8 mouse cellular contexts compared by ENCODE assay signal in the genomic region with DNA sequence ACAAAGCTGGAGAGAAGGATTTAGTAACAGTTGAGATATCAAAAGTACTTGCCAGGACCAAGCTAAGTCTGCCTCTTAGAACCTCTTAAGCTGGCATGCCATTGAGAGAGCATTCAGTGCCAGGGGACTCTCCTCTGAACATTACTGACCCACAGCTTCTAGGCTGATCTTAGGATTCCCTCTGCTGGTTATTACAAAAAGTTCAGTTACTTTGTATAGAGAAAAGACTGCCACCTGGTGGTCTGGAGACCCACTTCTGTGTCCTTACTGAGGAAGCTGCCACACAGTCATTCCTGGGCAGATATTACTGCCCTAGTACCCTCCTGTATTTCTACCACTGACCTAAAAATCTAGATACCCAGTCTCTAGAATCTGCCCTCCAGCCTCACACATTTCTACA.
DNase-seq lines count a peak whose midpoint lies in the region; ATAC-seq lines count a peak whose summit lies in the region.

No protein-coding gene starts in this region.

- H3K4me2 ChIP-seq in midbrain, embryonic 15.5 days = no peak overlapping the region

- peaks cover 89% of the 10 kb centered on the region for H3K36me3 ChIP-seq in embryonic facial prominence, embryonic 10.5 days (replicated peaks)
- H3K36me3 ChIP-seq in limb, embryonic 10.5 days = peaks cover 87% of the 10 kb centered on the region
- peaks cover 20% of the 10 kb centered on the region for H3K36me3 ChIP-seq in midbrain, embryonic 15.5 days (replicated peaks)

- no peak overlapping the region for H3K9ac ChIP-seq in midbrain, embryonic 15.5 days

- no peaks in the 10 kb centered on the region for H3K27me3 ChIP-seq in embryonic facial prominence, embryonic 10.5 days (replicated peaks; ENCODE audit: low read depth, poor library complexity, severe bottlenecking)
- H3K27me3 ChIP-seq in limb, embryonic 10.5 days (ENCODE audit: low read depth, poor library complexity, severe bottlenecking) = no peaks in the 10 kb centered on the region
- no peaks in the 10 kb centered on the region for H3K27me3 ChIP-seq in midbrain, embryonic 15.5 days (replicated peaks)

- peak; percentile 91 for DNase-seq in 416B (ENCODE audit: low read depth)
- DNase-seq in adrenal gland, postnatal 10 days = peak; percentile 85
- DNase-seq in embryonic facial prominence, embryonic 10.5 days (ENCODE audit: low spot score) = peak; percentile 61
- DNase-seq in heart, adult 9 months (ENCODE audit: low spot score in 2 of 2) = peak; percentile 81 to 90
- DNase-seq in kidney, adult 8-10 months = peak; percentile 83 to 84
- DNase-seq in limb, embryonic 10.5 days (ENCODE audit: low spot score) = peak; percentile 55
- peak; percentile 33 to 72 for DNase-seq in spleen, adult 18-20 months

- no peak overlapping the region for H3K4me3 ChIP-seq in embryonic facial prominence, embryonic 10.5 days
- no peak overlapping the region for H3K4me3 ChIP-seq in limb, embryonic 10.5 days
- H3K4me3 ChIP-seq in midbrain, embryonic 15.5 days = no peak overlapping the region

- peaks cover 21% of the 10 kb centered on the region for H3K4me1 ChIP-seq in embryonic facial prominence, embryonic 10.5 days
- H3K4me1 ChIP-seq in limb, embryonic 10.5 days = no peaks in the 10 kb centered on the region
- peaks cover 12% of the 10 kb centered on the region for H3K4me1 ChIP-seq in midbrain, embryonic 15.5 days

- ATAC-seq in midbrain, embryonic 15.5 days (replicated peaks) = peak; percentile 72

- no peaks in the 10 kb centered on the region for H3K9me3 ChIP-seq in embryonic facial prominence, embryonic 10.5 days
- H3K9me3 ChIP-seq in limb, embryonic 10.5 days (replicated peaks) = no peaks in the 10 kb centered on the region
- no peaks in the 10 kb centered on the region for H3K9me3 ChIP-seq in midbrain, embryonic 15.5 days

- no peak overlapping the region for H3K27ac ChIP-seq in embryonic facial prominence, embryonic 10.5 days (replicated peaks)
- H3K27ac ChIP-seq in limb, embryonic 10.5 days = no peak overlapping the region
- H3K27ac ChIP-seq in midbrain, embryonic 15.5 days = no peak overlapping the region
